Mouse (Mus musculus) embryonic facial prominence, embryonic 13.5 days (tissue): ENCODE measurements around the gene Actg1. TPM values are rescaled to one million over a fixed set of nuclear protein-coding genes. Genes with fewer than 3 reads are reported as not detected.

Experiments
- ATAC-seq: fragments of 200-750 bp; cut with Nextera tagmentation; 2 replicates; pipeline ENCODE4 v1.8.0; 2017; ENCODE audit warnings: low read depth; ENCODE audit not compliant: insufficient number of reproducible peaks, insufficient read depth, low FRiP score, low TSS enrichment
- H3K27ac ChIP-seq: fragments of 300-500 bp; sonication (generic); 2 replicates; pipeline ENCODE4 v1.5.1; 2015; ENCODE audit warnings: moderate library complexity, mild to moderate bottlenecking, inconsistent platforms
- H3K27me3 ChIP-seq: fragments of 300-500 bp; sonication (generic); 2 replicates; pipeline ENCODE4 v1.6.1; 2015; ENCODE audit warnings: mild to moderate bottlenecking, inconsistent platforms
- H3K36me3 ChIP-seq: fragments of 300-500 bp; sonication (generic); 2 replicates; pipeline ENCODE4 v1.6.1; 2015; ENCODE audit warnings: mild to moderate bottlenecking, inconsistent platforms
- H3K4me1 ChIP-seq: fragments of 300-500 bp; sonication (generic); 2 replicates; pipeline ENCODE4 v1.6.1; 2015; ENCODE audit warnings: inconsistent platforms
- H3K4me2 ChIP-seq: fragments of 300-500 bp; sonication (generic); 2 replicates; pipeline ENCODE4 v1.6.1; 2015; ENCODE audit warnings: moderate library complexity, mild to moderate bottlenecking, inconsistent platforms
- H3K4me3 ChIP-seq: fragments of 300-500 bp; sonication (generic); 2 replicates; pipeline ENCODE4 v1.5.1; 2015; ENCODE audit warnings: mild to moderate bottlenecking, inconsistent platforms
- H3K9ac ChIP-seq: fragments of 300-500 bp; sonication (generic); 2 replicates; pipeline ENCODE4 v1.6.1; 2015; ENCODE audit warnings: mild to moderate bottlenecking, inconsistent platforms
- H3K9me3 ChIP-seq: fragments of 300-500 bp; sonication (generic); 2 replicates; pipeline ENCODE4 v1.6.1; 2016; ENCODE audit warnings: inconsistent platforms
- WGBS: fragments of 180-500 bp; shearing (Covaris S2); methylation state at CpG from one replicate; pipeline ENCODE4 v1.1.7; 2015; ENCODE audit warnings: mixed read lengths; 5-methylcytosine and 5-hydroxymethylcytosine counted together
- polyA plus RNA-seq: library from polyadenylated mRNA; unstranded; fragments of >200 nt; fragmentation: Nextera tagmentation; extraction: Ambion mirVana; gene quantifications from 2 replicates; pipeline ENCODE4 v1.2.1, GENCODE M21; 2015

The Actg1 gene
- polyA plus RNA-seq, 1 experiment from 2014 or later: 2,741 TPM

DNA sequence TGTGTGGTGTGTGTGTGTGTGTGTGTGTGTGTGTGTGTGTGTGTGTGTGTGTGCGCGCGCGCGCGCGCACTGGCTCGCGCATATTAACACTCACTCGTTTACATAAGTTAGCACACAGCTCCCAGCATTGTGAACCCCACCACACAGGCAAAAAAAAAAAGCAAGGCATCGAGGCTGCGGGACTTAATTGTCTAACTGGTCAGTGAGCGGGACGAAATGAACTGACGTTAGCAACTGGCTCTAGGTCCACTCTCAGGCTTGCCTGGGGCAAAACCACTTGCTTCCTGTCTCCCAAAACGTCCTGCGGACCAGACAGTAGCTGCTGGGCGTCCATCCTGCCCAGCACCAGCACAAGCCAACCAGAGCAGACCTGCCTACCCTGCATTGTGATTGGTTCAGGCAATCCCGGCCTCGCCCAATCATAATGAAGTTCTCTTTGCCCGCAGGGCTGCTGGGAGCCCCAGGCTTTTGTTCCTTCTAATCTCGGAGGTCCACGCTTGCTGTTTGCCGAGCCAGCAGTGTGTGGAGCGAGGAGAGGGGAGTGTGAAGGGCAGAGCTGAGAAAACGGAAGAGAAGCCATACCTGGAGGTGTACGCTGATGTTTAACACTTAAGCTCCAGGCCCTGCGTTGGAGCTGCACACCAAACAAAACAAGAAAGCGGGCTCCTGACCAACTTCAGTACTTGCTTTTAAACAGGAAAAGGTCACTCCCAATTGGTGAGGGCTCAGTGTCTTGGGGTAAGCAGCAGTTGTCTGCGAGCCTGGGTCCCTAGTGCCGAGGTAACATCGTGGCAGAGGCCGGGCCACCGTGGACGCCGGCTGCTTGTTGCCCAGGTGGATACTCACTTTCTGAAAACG lies 32.3 kb downstream of the Actg1 start:
- H3K27ac ChIP-seq: peak overlapping the region; percentile 94
- peak overlapping the region; percentile 79 for H3K9ac ChIP-seq
- peak overlapping the region; percentile 89 for H3K4me2 ChIP-seq
- H3K36me3 ChIP-seq: no peaks in the 10 kb centered on the region
- H3K9me3 ChIP-seq: no peaks in the 10 kb centered on the region
- no peaks in the 10 kb centered on the region for H3K27me3 ChIP-seq
- peak overlapping the region; percentile 52 for H3K4me3 ChIP-seq
- peak; percentile 89 for ATAC-seq
- whole genome bisulfite sequencing: 5% methylated on average over 37 of the region's 37 CpGs
- H3K4me1 ChIP-seq: peaks cover 43% of the 10 kb centered on the region

- no peak for ATAC-seq
- 31% methylated on average over 4 of the region's 4 CpGs for WGBS
- peak overlapping the region; percentile 89 for H3K4me2 ChIP-seq
- peak overlapping the region; percentile 79 for H3K9ac ChIP-seq
- no peaks in the 10 kb centered on the region for H3K27me3 ChIP-seq
- peaks cover 46% of the 10 kb centered on the region for H3K4me1 ChIP-seq
- peak overlapping the region; percentile 94 for H3K27ac ChIP-seq
- peak overlapping the region; percentile 52 for H3K4me3 ChIP-seq
- no peaks in the 10 kb centered on the region for H3K9me3 ChIP-seq
- no peaks in the 10 kb centered on the region for H3K36me3 ChIP-seq
Measured at GRCm38 (mm10) chr11:120315416-120315761, 33.0 kb downstream of the Actg1 start.

- Histone ChIP-seq H3K36me3 (no peaks in the 10 kb centered on the region), H3K4me1 (peaks cover 50% of the 10 kb centered on the region), H3K9me3 (no peaks in the 10 kb centered on the region), H3K4me2 (peak overlapping the region; percentile 89; the same call in 1 of the 2 replicates), H3K27me3 (no peaks in the 10 kb centered on the region), H3K4me3 (peak overlapping the region; percentile 52), H3K27ac (peak overlapping the region; percentile 94; the same call in 1 of the 2 replicates), H3K9ac (no peak overlapping the region)
- no peak for ATAC-seq
- 47% methylated on average over 16 of the region's 16 CpGs for WGBS
Measured at GRCm38 (mm10) chr11:120314721-120315415, 33.5 kb downstream of the Actg1 start.

GRCm38 (mm10) chr11:120313906-120314685 lies 34.2 kb downstream of the Actg1 start:
- 57% methylated on average over 6 of the region's 6 CpGs for WGBS
- ATAC-seq: no peak
- no peak overlapping the region for H3K27ac ChIP-seq

GRCm38 (mm10) chr11:120312069-120312468 lies 36.3 kb downstream of the Actg1 start:
- ATAC-seq: no peak
- WGBS: 36% methylated on average over 6 of the region's 6 CpGs
- Histone ChIP-seq H3K9ac (0 out of 2 replicates have a peak overlapping the region, but pooled peaks have one; percentile 81), H3K27me3 (no peaks in the 10 kb centered on the region; the same call in 1 of the 2 replicates), H3K36me3 (no peaks in the 10 kb centered on the region), H3K4me1 (peaks cover 65% of the 10 kb centered on the region), H3K9me3 (no peaks in the 10 kb centered on the region), H3K4me3 (no peak overlapping the region), H3K4me2 (no peak overlapping the region), H3K27ac (peak overlapping the region; percentile 91)

More at GRCm38 (mm10) chr11:120313906-120314685, 34.2 kb downstream of the Actg1 start:
- Histone ChIP-seq H3K4me3 (no peak overlapping the region), H3K4me1 (peaks cover 50% of the 10 kb centered on the region), H3K9ac (no peak overlapping the region), H3K4me2 (no peak overlapping the region), H3K27me3 (no peaks in the 10 kb centered on the region), H3K36me3 (no peaks in the 10 kb centered on the region), H3K9me3 (no peaks in the 10 kb centered on the region)

GRCm38 (mm10) chr11:120311561-120311960 lies 36.8 kb downstream of the Actg1 start:
- Histone ChIP-seq H3K36me3 (no peaks in the 10 kb centered on the region), H3K27me3 (no peaks in the 10 kb centered on the region; the same call in 1 of the 2 replicates), H3K4me2 (peak overlapping the region; percentile 81), H3K4me3 (peak overlapping the region; percentile 47), H3K9ac (peak overlapping the region; percentile 81), H3K4me1 (peaks cover 65% of the 10 kb centered on the region), H3K27ac (peak overlapping the region; percentile 91), H3K9me3 (no peaks in the 10 kb centered on the region)
- no peak for ATAC-seq
- 38% methylated on average over 10 of the region's 10 CpGs for WGBS

GRCm38 (mm10) chr11:120310813-120311312 lies 37.5 kb downstream of the Actg1 start:
- ATAC-seq: peak; percentile 89
- H3K36me3 ChIP-seq: no peaks in the 10 kb centered on the region
- 3% methylated on average over 45 of the region's 45 CpGs for WGBS
- H3K4me3 ChIP-seq: peak overlapping the region; percentile 47
- peak overlapping the region; percentile 81 for H3K9ac ChIP-seq
- no peaks in the 10 kb centered on the region for H3K9me3 ChIP-seq
- H3K4me2 ChIP-seq: peak overlapping the region; percentile 81
- H3K4me1 ChIP-seq: peaks cover 71% of the 10 kb centered on the region
- H3K27me3 ChIP-seq: no peaks in the 10 kb centered on the region; the same call in 1 of the 2 replicates
- peak overlapping the region; percentile 91 for H3K27ac ChIP-seq

DNA sequence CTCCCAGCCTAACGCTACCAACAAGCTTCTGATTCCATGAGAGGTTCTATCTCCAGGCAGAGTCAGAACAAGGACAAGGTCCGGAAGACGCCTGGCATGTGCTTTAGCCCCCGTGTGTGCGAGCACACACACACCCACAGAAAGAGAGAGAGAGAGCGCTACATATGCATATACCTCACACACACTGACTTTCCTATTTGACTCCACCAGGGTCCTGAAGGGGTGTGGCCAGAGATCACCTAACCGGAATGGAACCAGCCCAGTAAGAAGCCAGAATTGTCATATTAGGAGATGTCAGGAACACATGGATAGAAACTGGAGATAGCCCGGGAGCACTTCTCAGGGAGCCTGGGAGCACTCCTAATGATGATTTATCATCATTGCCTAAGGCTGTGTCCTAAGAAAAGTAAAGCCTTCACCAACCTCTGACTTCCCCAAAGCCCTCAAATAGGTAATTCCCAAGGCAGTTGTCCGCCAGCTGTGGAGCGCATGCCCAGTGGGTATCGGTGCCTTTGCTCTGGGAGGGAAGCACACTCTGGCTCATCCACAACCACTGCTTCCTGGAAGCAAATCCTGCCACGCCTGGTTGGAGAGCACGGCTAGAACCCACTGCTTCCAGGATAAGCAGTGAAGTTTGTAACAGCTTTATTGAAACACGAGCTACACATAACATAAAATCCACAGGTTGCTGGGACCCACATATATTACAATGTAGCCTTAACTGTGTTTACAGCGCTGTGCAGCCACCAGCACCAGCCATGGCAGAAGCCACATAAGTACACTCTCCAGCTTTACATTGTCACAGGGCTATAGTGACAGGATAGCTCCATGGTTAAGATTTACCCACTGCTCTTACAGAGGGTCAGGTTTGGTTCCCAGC lies 39.7 kb downstream of the Actg1 start:
- ATAC-seq: no peak
- Histone ChIP-seq H3K4me2 (peak overlapping the region; percentile 0; the same call in 1 of the 2 replicates), H3K4me1 (peaks cover 72% of the 10 kb centered on the region), H3K27me3 (no peaks in the 10 kb centered on the region; the same call in 1 of the 2 replicates), H3K9ac (no peak overlapping the region), H3K4me3 (no peak overlapping the region), H3K9me3 (no peaks in the 10 kb centered on the region), H3K27ac (no peak overlapping the region), H3K36me3 (no peaks in the 10 kb centered on the region)
- WGBS: 44% methylated on average over 15 of the region's 15 CpGs

- Histone ChIP-seq H3K27me3 (no peaks in the 10 kb centered on the region; the same call in 1 of the 2 replicates), H3K27ac (peak overlapping the region; percentile 17; the same call in 1 of the 2 replicates), H3K36me3 (no peaks in the 10 kb centered on the region), H3K4me2 (peak overlapping the region; percentile 14; the same call in 1 of the 2 replicates), H3K9me3 (no peaks in the 10 kb centered on the region), H3K9ac (0 out of 2 replicates have a peak overlapping the region, but pooled peaks have one; percentile 52), H3K4me1 (peaks cover 67% of the 10 kb centered on the region), H3K4me3 (no peak overlapping the region)
- 4% methylated on average over 19 of the region's 19 CpGs for WGBS
- ATAC-seq: no peak
Measured at GRCm38 (mm10) chr11:120307566-120308430, 40.5 kb downstream of the Actg1 start.
